Mouse (Mus musculus) megakaryocyte, embryonic 14.5 days (primary cell): ENCODE measurements around the gene Pprc1.

Experiments used
- FLI1 ChIP-seq: IDR thresholded peaks from 2 replicates; pipeline ENCODE4 v1.6.1; 2012; ENCODE audit warnings: low read length, inconsistent platforms, mixed read lengths
- GATA1 ChIP-seq: IDR thresholded peaks from 3 replicates; pipeline ENCODE4 v1.6.1; 2012; ENCODE audit warnings: mixed read lengths, low read length, inconsistent platforms, borderline replicate concordance

- TF ChIP-seq GATA1 (no peak), FLI1 (no peak)
Observed at GRCm38 (mm10) chr19:46050462-46050861, 5.8 kb downstream of the Pprc1 start.
